ENCODE assay signal across 13 mouse cellular contexts in the genomic region with DNA sequence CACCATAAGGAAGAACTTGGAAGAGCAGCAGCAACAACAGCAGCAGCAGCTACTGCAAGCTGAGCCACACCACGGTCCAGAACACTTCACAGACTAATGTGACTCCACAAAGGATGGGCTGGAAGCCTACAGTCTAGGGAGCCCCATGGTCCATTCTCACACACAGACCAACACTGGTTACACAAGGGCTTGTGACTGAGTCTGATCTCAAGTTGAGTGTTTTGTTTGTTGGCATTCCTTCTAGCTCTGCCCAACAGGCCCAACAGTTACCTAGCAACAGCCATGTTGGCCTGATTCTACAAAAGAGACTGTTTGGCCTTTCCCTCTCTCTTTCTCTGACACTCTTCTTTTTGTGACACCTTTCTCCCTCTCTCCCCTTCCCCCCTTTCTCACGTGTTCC.
"Had no signal": no experiment of that assay in that cellular context is flagged by ENCODE, and none has a peak within 500 bp of the region (broad histone marks: within the 10 kb centered on the region; RNA-seq: fewer than 3 reads in every experiment).

No protein-coding gene starts in this region.

- H3K27me3 ChIP-seq: limb, embryonic 15.5 days; liver, embryonic 12.5 days had no signal

- H3K4me2 ChIP-seq: limb, embryonic 15.5 days; liver, embryonic 12.5 days; stomach, embryonic 15.5 days had no signal

- H3K9me3 ChIP-seq: limb, embryonic 15.5 days; liver, embryonic 12.5 days; midbrain, embryonic 10.5 days; stomach, embryonic 15.5 days had no signal

- H3K27ac ChIP-seq: limb, embryonic 15.5 days; liver, embryonic 12.5 days; midbrain, embryonic 10.5 days; stomach, embryonic 15.5 days had no signal

- H3K9ac ChIP-seq: limb, embryonic 15.5 days; liver, embryonic 12.5 days; stomach, embryonic 15.5 days had no signal

- H3K4me3 ChIP-seq: limb, embryonic 15.5 days; liver, embryonic 12.5 days; midbrain, embryonic 10.5 days; stomach, embryonic 15.5 days had no signal

- DNase-seq: kidney, adult 8-10 months; kidney, postnatal 36 days; layer of hippocampus, adult 9-11 months; layer of hippocampus, postnatal 36 days; midbrain, embryonic 14.5 days; right cerebral cortex, postnatal 25 days; thymus, adult 2 months; thymus, postnatal 36 days had no signal

- ATAC-seq: intestine, postnatal 0 days; liver, embryonic 12.5 days had no signal
